Mouse (Mus musculus) liver, embryonic 14.5 days (tissue): Measurements from ENCODE around the gene Ankrd13b. TPM values are rescaled to one million over a fixed set of nuclear protein-coding genes. Genes with fewer than 3 reads are reported as not detected.

Experiments
- ATAC-seq: fragments of 200-750 bp; cut with Nextera tagmentation; 2 replicates; pipeline ENCODE4 v1.8.0; 2017; ENCODE audit warnings: moderate number of reproducible peaks, mild to moderate bottlenecking, moderate library complexity; ENCODE audit not compliant: insufficient read depth
- DNase-seq, 3 experiments: peaks; one replicate each; pipeline ENCODE4 v3.0.0-alpha.2; 2012 to 2013; ENCODE audit warnings: low read depth in 3 of 3, low spot score in 3 of 3
- H3K27ac ChIP-seq: fragments of 300-500 bp; sonication (generic); 2 replicates; pipeline ENCODE4 v1.5.1; 2014; ENCODE audit warnings: moderate library complexity, mild to moderate bottlenecking, control low read depth, inconsistent platforms
- H3K27me3 ChIP-seq: fragments of 300-500 bp; sonication (generic); 2 replicates; pipeline ENCODE4 v1.6.1; 2014; ENCODE audit warnings: mild to moderate bottlenecking, low read length, moderate library complexity; ENCODE audit not compliant: control insufficient read depth, insufficient read depth
- H3K36me3 ChIP-seq: fragments of 300-500 bp; sonication (generic); replicated peaks from 2 replicates; pipeline ENCODE4 v1.6.1; 2014; ENCODE audit warnings: low read depth; ENCODE audit not compliant: control insufficient read depth, insufficient read depth
- H3K4me1 ChIP-seq, 2 experiments: fragments of 200-500 bp in 1 of 2; fragments of 300-500 bp in 1 of 2; sonication (generic) in 1 of 2; replicated peaks; 2 replicates each; pipeline ENCODE4 v1.6.1; 2012 to 2014; ENCODE audit warnings: antibody characterized with exemption in 1 of 2, inconsistent platforms in 1 of 2, low read length in 1 of 2; ENCODE audit not compliant: control insufficient read depth in 2 of 2, insufficient read depth in 2 of 2
- H3K4me2 ChIP-seq: fragments of 300-500 bp; sonication (generic); 2 replicates; pipeline ENCODE4 v1.6.1; 2014; ENCODE audit warnings: low read depth, mild to moderate bottlenecking, control low read depth, moderate library complexity
- H3K4me3 ChIP-seq, 2 experiments: fragments of 200-500 bp in 1 of 2; fragments of 300-500 bp in 1 of 2; sonication (generic) in 1 of 2; 2 replicates each; pipeline ENCODE4 v1.5.1; 2012 to 2014; ENCODE audit warnings: low read depth in 2 of 2, low read length in 2 of 2, mild to moderate bottlenecking in 2 of 2, control low read depth in 1 of 2, inconsistent platforms in 1 of 2, moderate library complexity in 1 of 2; ENCODE audit not compliant: insufficient read depth in 1 of 2
- H3K9ac ChIP-seq: fragments of 300-500 bp; sonication (generic); replicated peaks from 2 replicates; pipeline ENCODE4 v1.6.1; 2014; ENCODE audit warnings: mild to moderate bottlenecking, control low read depth, moderate library complexity
- H3K9me3 ChIP-seq: fragments of 300-500 bp; sonication (generic); 2 replicates; pipeline ENCODE4 v1.6.1; 2016; ENCODE audit warnings: low read length, mixed read lengths; ENCODE audit not compliant: control insufficient read depth
- CTCF ChIP-seq: IDR thresholded peaks from 2 replicates; pipeline ENCODE4 v1.5.1; 2016; ENCODE audit warnings: antibody characterized with exemption, low read depth, control low read depth
- EP300 ChIP-seq: IDR thresholded peaks from 2 replicates; pipeline ENCODE4 v1.6.1; 2016; ENCODE audit warnings: antibody characterized with exemption, low read depth
- WGBS: fragments of 180-500 bp; shearing (Covaris S2); extraction: QIAGEN DNeasy Blood & Tissue Kit; methylation state at CpG from one replicate; pipeline ENCODE4 v1.1.7; 2014; ENCODE audit not compliant: insufficient replicate concordance; 5-methylcytosine and 5-hydroxymethylcytosine counted together
- polyA plus RNA-seq, 2 experiments: library from polyadenylated mRNA; depleted of rRNA in 1 of 2; stranded (reverse) in 1 of 2; unstranded in 1 of 2; fragments of >200 nt; fragmentation: Nextera tagmentation in 1 of 2; extraction: Ambion mirVana in 1 of 2; gene quantifications; 2 replicates each; pipeline versions ENCODE4 v1.2.1 to v1.2.3; 2012 to 2014

Ankrd13b gene
- polyA plus RNA-seq, 2 experiments: 0.67 to 4.1 TPM

DNA sequence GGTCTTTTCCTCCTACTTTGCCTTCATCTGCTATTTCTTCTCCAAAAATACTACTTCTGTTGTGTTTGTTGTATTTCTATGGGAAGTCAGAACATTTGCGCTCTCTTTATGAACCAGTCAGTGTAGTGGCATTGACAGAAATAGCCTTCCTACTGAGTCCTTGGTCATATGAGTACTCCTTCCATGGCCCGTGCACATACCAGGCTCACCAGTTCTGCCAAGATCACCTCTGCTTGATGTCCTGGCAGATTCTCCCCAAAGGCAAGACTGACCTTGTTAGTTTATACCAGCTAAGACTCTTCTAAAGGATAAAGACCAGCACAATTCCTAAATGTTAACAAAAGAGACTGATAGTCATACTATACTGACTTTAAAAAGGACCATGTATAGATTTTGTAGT lies 37.8 kb downstream of the Ankrd13b start:
- no peak for DNase-seq
- Histone ChIP-seq H3K9me3 (no peaks in the 10 kb centered on the region), H3K27me3 (no peaks in the 10 kb centered on the region), H3K36me3 (peaks cover 5% of the 10 kb centered on the region; the same call in 1 of the 2 replicates), H3K27ac (no peak overlapping the region), H3K4me3 (no peak overlapping the region), H3K4me1 (peaks cover 4% of the 10 kb centered on the region in 2 experiments; a peak in 2 of 4 replicates), H3K4me2 (no peak overlapping the region), H3K9ac (no peak overlapping the region)
- no peak for TF ChIP-seq CTCF
- TF ChIP-seq EP300: no peak
- ATAC-seq: no peak
- WGBS: 74% methylated on average over 2 of the region's 2 CpGs

DNA sequence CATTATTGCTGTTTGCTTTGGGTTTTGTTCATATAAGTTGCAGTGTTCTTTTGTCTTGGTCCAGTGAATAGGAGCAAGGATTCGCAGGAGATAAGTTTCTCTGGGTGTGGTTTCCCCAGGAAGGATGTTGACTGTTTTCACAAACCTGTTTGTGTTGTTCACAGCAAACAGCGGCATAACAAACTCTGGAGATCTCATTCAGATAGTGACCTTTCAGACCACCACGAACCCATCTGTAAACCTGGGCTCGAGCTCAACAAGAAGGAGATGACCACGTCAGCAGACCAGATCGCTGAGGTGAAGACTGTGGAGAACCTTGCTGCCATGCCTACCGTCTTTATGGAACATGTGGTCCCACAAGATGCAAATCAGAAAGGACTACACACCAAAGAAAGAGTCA lies 40.3 kb downstream of the Ankrd13b start:
- H3K9me3 ChIP-seq: no peaks in the 10 kb centered on the region
- peaks cover 12% of the 10 kb centered on the region in 2 experiments; a peak in 3 of 4 replicates for H3K4me1 ChIP-seq
- H3K36me3 ChIP-seq: peaks cover 3% of the 10 kb centered on the region; the same call in 1 of the 2 replicates
- H3K27me3 ChIP-seq: no peaks in the 10 kb centered on the region
- no peak for TF ChIP-seq EP300
- no peak for TF ChIP-seq CTCF
- ATAC-seq: no peak
- no peak for DNase-seq
- H3K4me3 ChIP-seq: no peak overlapping the region
- no peak overlapping the region for H3K27ac ChIP-seq
- 73% methylated on average over 7 of the region's 7 CpGs for WGBS
- no peak overlapping the region for H3K4me2 ChIP-seq
- H3K9ac ChIP-seq: no peak overlapping the region

- Histone ChIP-seq H3K4me3 (no peak overlapping the region), H3K9me3 (no peaks in the 10 kb centered on the region), H3K4me2 (no peak overlapping the region), H3K9ac (no peak overlapping the region), H3K27me3 (no peaks in the 10 kb centered on the region), H3K27ac (peak overlapping the region; percentile 55), H3K36me3 (peaks cover 2% of the 10 kb centered on the region; the same call in 1 of the 2 replicates), H3K4me1 (peaks cover 12% of the 10 kb centered on the region in 2 experiments; a peak in 3 of 4 replicates)
- 7% methylated on average over 6 of the region's 6 CpGs for whole genome bisulfite sequencing
- TF ChIP-seq CTCF (peak; percentile 83), EP300 (no peak)
- ATAC-seq (peak; percentile 89), DNase-seq (peak; percentile 46 to 70 (median 60))
Measured at GRCm38 (mm10) chr11:77446628-77447041, 42.8 kb downstream of the Ankrd13b start.

- Histone ChIP-seq H3K9ac (no peak overlapping the region), H3K4me3 (no peak overlapping the region), H3K4me2 (no peak overlapping the region), H3K4me1 (peaks cover 12% of the 10 kb centered on the region in 2 experiments; a peak in 3 of 4 replicates), H3K9me3 (no peaks in the 10 kb centered on the region), H3K27me3 (no peaks in the 10 kb centered on the region), H3K36me3 (peaks cover 2% of the 10 kb centered on the region; the same call in 1 of the 2 replicates), H3K27ac (no peak overlapping the region)
- WGBS: 41% methylated on average over 2 of the region's 2 CpGs
- TF ChIP-seq EP300 (no peak), CTCF (no peak)
- no peak for ATAC-seq
- no peak for DNase-seq
Measured at GRCm38 (mm10) chr11:77444939-77445338, 44.5 kb downstream of the Ankrd13b start.

DNA sequence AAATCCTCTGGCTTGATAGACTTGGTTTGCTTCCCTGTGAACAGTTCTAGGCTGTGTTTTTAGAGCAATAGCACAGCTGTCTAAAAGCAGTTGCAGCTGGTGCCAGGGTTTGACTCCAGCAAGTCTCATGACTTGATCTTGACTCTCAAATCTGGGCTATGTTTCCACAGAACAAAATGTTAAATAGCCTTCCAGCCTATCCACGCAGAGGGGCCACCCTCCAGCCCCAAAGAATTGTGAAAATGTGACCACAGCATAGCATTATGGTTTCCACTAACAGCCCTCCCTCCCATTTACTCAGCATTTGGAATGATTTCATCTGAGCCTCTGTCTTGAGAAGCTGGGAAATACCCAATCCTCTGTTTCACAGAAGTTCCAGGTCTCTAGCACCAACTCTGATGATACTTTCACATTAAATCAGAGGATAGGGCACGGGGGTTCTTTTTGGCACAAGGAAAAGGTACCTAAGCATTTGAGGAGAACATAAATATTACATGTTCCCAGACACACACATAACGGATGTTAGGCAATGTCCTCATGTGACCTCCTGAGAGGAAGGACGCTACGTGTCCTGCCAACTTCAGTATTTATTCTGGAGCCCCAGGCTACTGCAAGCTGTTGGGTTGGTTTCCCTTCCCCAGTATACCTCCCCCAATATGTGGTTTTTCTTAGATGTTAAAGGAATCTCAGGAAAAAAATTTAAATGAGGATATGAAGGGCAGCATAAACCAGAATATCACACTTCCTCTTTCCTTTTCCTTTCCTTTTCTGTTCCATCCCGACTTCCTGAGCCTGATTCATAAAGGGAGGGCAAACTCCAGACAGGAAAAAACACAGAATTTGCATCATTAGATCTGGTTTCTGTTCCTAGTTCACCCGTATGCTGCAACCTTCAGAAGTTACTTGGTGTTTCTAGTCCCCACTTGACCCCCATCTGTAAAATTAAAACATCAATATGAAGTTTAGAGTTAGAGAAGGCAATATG lies 47.0 kb downstream of the Ankrd13b start:
- DNase-seq (no peak), ATAC-seq (no peak)
- Histone ChIP-seq H3K9ac (no peak overlapping the region), H3K36me3 (no peaks in the 10 kb centered on the region; the same call in 1 of the 2 replicates), H3K27ac (no peak overlapping the region), H3K4me2 (no peak overlapping the region), H3K27me3 (no peaks in the 10 kb centered on the region), H3K4me3 (no peak overlapping the region), H3K9me3 (no peaks in the 10 kb centered on the region), H3K4me1 (peaks cover 12% of the 10 kb centered on the region in 2 experiments; a peak in 3 of 4 replicates)
- TF ChIP-seq EP300 (no peak), CTCF (no peak)
- WGBS: 54% methylated on average over 7 of the region's 7 CpGs
